Mouse (Mus musculus) urinary bladder, adult 2 months (tissue): ENCODE data around the gene Cd274. TPM values are rescaled to one million over a fixed set of nuclear protein-coding genes. Genes with fewer than 3 reads are reported as not detected.

Source experiments
- DNase-seq: peaks from one replicate; pipeline ENCODE4 v3.0.0; 2022; ENCODE audit warnings: low spot score
- polyA plus RNA-seq: library from polyadenylated mRNA; depleted of rRNA; stranded (reverse); fragments of >200 nt; gene quantifications from 2 replicates; pipeline ENCODE4 v1.2.3, GENCODE M21; 2012; rRNA removed

The Cd274 gene
- polyA plus RNA-seq, 1 experiment, result 4.3 TPM

- DNase-seq, result no peak
Observed at GRCm38 (mm10) chr19:29430516-29430915, 63.3 kb downstream of the Cd274 start.

GRCm38 (mm10) chr19:29430953-29431352, 63.7 kb downstream of the Cd274 start:
- no peak for DNase-seq

- DNase-seq, result no peak
Observed at GRCm38 (mm10) chr19:29436793-29437479, 69.7 kb downstream of the Cd274 start.

Other genes with a start within 250 kb of the Cd274 start
- gene Jak2, start 115.6 kb upstream of the Cd274 start, polyA plus RNA-seq, result 35.5 and 35.8 TPM in 2 replicates
- 8.4 and 10.0 TPM in 2 replicates for gene Insl6, start 42.1 kb upstream of the Cd274 start, polyA plus RNA-seq
- gene Rln1, start 32.8 kb upstream of the Cd274 start, polyA plus RNA-seq, result 0.24 and 0.65 TPM in 2 replicates
- 88.9 and 108 TPM in 2 replicates for gene Plgrkt, start 65 bp upstream of the Cd274 start, polyA plus RNA-seq
- 0.12 and 0.21 TPM in 2 replicates for gene Pdcd1lg2, start 43.5 kb downstream of the Cd274 start, polyA plus RNA-seq
- gene Ric1, start 154.8 kb downstream of the Cd274 start, polyA plus RNA-seq, result 11.7 and 14.2 TPM in 2 replicates